Mouse (Mus musculus): ENCODE data around the gene Zfp36.

The Zfp36 gene

DNA sequence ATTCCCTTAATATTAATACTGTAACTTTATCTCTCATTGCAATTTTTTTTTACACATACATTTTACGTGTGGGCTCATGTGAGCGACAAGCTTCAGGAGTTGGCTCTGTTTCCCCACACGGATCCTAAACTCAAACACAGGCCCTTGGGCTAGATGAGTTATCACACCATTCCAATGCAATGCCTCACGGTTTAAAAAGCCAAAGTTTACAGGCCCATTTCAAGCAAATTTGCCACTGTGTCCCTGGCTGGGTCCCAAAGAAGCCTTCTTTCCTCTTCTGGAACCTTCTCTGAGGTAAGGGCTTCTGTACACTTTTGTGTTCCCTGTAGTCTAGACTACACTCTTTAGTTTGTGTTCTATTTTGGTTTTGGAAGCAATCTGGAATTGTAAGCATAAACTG, 45.5 kb downstream of the Zfp36 start:
- no peak for DNase-seq

DNA sequence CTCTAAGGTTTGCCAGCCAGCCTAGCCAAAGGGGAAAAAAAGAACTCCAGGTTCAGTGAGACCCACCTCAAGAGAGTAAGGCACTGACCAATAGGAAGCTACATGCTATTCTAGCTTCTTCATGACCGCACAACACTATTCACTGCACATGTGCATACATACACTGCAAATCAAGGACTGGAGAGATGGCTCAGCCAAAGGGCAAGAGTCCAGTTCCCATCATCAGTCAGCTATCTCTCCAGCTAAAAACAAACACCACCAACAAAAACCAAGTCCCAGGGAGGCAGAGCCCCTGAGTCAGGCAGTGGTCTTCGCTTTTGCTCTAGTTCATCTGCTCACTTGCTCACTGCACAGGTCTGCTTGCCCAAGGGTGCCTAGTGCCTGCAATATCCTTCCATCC, 51.8 kb downstream of the Zfp36 start:
- DNase-seq, result no peak
